Mouse (Mus musculus): ENCODE measurements around the gene Cmtm5. TPM values are rescaled to one million over a fixed set of nuclear protein-coding genes. Genes with fewer than 3 reads are reported as not detected.
"Not testable (repeated sequence)": the region's sequence is repeated elsewhere in the genome, so short reads cannot be mapped to it uniquely, and the experiment has no call there.

Gene Cmtm5
- polyA plus RNA-seq, 1 experiment from 2014 or later: 15.8 TPM

- H3K4me1 ChIP-seq, H3K36me3 ChIP-seq: not testable (repeated sequence)
Measured at GRCm38 (mm10) chr14:54988350-54988874, 52.4 kb downstream of the Cmtm5 start.

More at GRCm38 (mm10) chr14:54988350-54988874, 52.4 kb downstream of the Cmtm5 start:
- H3K9ac ChIP-seq (replicated peaks); H3K27ac ChIP-seq (replicated peaks); H3K4me3 ChIP-seq (replicated peaks); ATAC-seq (ENCODE audit: low FRiP score); H3K27me3 ChIP-seq (replicated peaks); H3K9me3 ChIP-seq (replicated peaks); H3K4me2 ChIP-seq: not testable (repeated sequence)
- WGBS: 94% methylated on average over 9 of the region's 9 CpGs

MicroRNA genes within 50 kb of the gene (microRNA counts, 519-probe panel; counts per million panel counts)
- microRNA mmu-miR-208a (2,096 counts per million, percentile 47 among the panel's probes with 10 or more counts), microRNA mmu-miR-208b (213 counts per million, percentile 0 among the panel's probes with 10 or more counts)

Small RNA genes lying within 50 kb of the gene (microRNA-seq; reads per million reads assigned to microRNA genes)
- gene Mir208a (1.7 reads per million, percentile 2 among the genes with 10 or more reads in this experiment), gene Mir208b (17.8 reads per million, percentile 31 among the genes with 10 or more reads in this experiment)

Other genes with a start within 250 kb of the Cmtm5 start
- 113 and 115 TPM in 2 replicates for gene Acin1, start 249.3 kb upstream of the Cmtm5 start, polyA plus RNA-seq (2015; fragmentation: Nextera tagmentation; extraction: Ambion mirVana)
- 0.18 and 0.19 TPM in 2 replicates for gene Gm29776, start 237.4 kb upstream of the Cmtm5 start, polyA plus RNA-seq (2015; fragmentation: Nextera tagmentation; extraction: Ambion mirVana)
- 0.12 and 0.29 TPM in 2 replicates for gene Cebpe, start 224.1 kb upstream of the Cmtm5 start, polyA plus RNA-seq (2015; fragmentation: Nextera tagmentation; extraction: Ambion mirVana)
- gene Slc7a8, start 154.3 kb upstream of the Cmtm5 start, polyA plus RNA-seq (2015; fragmentation: Nextera tagmentation; extraction: Ambion mirVana): 6.1 and 8.1 TPM in 2 replicates
- 0.19 TPM in 1 of 2 replicates, not detected in the other for gene Rnf212b, start 122.1 kb upstream of the Cmtm5 start, polyA plus RNA-seq (2015; fragmentation: Nextera tagmentation; extraction: Ambion mirVana)
- 10.6 and 14.5 TPM in 2 replicates for gene Homez, start 65.3 kb upstream of the Cmtm5 start, polyA plus RNA-seq (2015; fragmentation: Nextera tagmentation; extraction: Ambion mirVana)
- 4.0 and 4.1 TPM in 2 replicates for gene Ppp1r3e, start 58.7 kb upstream of the Cmtm5 start, polyA plus RNA-seq (2015; fragmentation: Nextera tagmentation; extraction: Ambion mirVana)
- gene Bcl2l2, start 52.9 kb upstream of the Cmtm5 start, polyA plus RNA-seq (2015; fragmentation: Nextera tagmentation; extraction: Ambion mirVana): 3.4 and 4.0 TPM in 2 replicates
- gene Gm20521, start 52.8 kb upstream of the Cmtm5 start, polyA plus RNA-seq (2015; fragmentation: Nextera tagmentation; extraction: Ambion mirVana): not detected in 2 replicates
- 148 and 158 TPM in 2 replicates for gene Pabpn1, start 43.8 kb upstream of the Cmtm5 start, polyA plus RNA-seq (2015; fragmentation: Nextera tagmentation; extraction: Ambion mirVana)
- 228 and 297 TPM in 2 replicates for gene Slc22a17, start 23.1 kb upstream of the Cmtm5 start, polyA plus RNA-seq (2015; fragmentation: Nextera tagmentation; extraction: Ambion mirVana)
- 11.9 and 16.4 TPM in 2 replicates for gene Efs, start 10.1 kb upstream of the Cmtm5 start, polyA plus RNA-seq (2015; fragmentation: Nextera tagmentation; extraction: Ambion mirVana)
- 0.51 and 0.63 TPM in 2 replicates for gene Il25, start 3.6 kb upstream of the Cmtm5 start, polyA plus RNA-seq (2015; fragmentation: Nextera tagmentation; extraction: Ambion mirVana)
- gene Myh6, start 30.7 kb downstream of the Cmtm5 start, polyA plus RNA-seq (2015; fragmentation: Nextera tagmentation; extraction: Ambion mirVana): 1.8 and 2.5 TPM in 2 replicates
- not detected in 2 replicates for gene Gm17428, start 40.7 kb downstream of the Cmtm5 start, polyA plus RNA-seq (2015; fragmentation: Nextera tagmentation; extraction: Ambion mirVana)
- gene Myh7, start 58.4 kb downstream of the Cmtm5 start, polyA plus RNA-seq (2015; fragmentation: Nextera tagmentation; extraction: Ambion mirVana): 7.4 and 9.6 TPM in 2 replicates
- 47.6 and 60.4 TPM in 2 replicates for gene Ngdn, start 79.2 kb downstream of the Cmtm5 start, polyA plus RNA-seq (2015; fragmentation: Nextera tagmentation; extraction: Ambion mirVana)
- gene Zfhx2, start 156.1 kb downstream of the Cmtm5 start, polyA plus RNA-seq (2015; fragmentation: Nextera tagmentation; extraction: Ambion mirVana): 20.3 and 24.5 TPM in 2 replicates
- gene Thtpa, start 158.5 kb downstream of the Cmtm5 start, polyA plus RNA-seq (2015; fragmentation: Nextera tagmentation; extraction: Ambion mirVana): 27.9 and 31.6 TPM in 2 replicates
- 6.2 and 12.4 TPM in 2 replicates for gene Ap1g2, start 170.3 kb downstream of the Cmtm5 start, polyA plus RNA-seq (2015; fragmentation: Nextera tagmentation; extraction: Ambion mirVana)
- 30.6 and 37.0 TPM in 2 replicates for gene Jph4, start 180.7 kb downstream of the Cmtm5 start, polyA plus RNA-seq (2015; fragmentation: Nextera tagmentation; extraction: Ambion mirVana)

Measured in neural tube, embryonic 15.5 days (tissue).